In the genomic region with DNA sequence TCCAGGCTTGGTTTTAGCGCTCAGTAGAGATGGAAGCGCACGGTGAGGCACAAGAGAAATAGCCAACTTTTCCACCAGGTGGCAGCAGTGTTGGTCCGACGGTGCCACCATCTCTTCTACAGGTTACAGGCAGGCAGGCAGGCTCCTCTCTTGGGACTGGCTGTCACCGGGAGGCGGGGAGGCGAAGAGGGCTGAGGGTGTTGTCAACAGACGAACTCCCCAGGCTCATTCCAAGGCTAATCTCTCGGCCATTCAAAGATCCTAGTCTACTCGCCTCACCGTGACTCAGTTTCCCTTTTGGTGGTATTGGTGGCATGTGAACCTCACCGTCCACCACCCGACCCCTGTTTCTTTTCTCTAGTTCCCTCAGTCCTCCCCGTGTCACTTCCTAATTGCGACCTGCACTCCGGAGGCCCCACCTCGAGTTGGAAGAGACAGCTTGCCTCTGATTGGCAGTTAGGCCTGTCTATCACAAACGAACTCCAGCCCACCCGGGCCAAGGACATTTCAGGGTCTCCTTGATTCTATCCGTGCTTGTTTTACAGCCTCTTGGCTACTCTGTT, we compare ENCODE assay signal across 8 mouse cellular contexts. TPM values are rescaled to one million over a fixed set of nuclear protein-coding genes. Genes with fewer than 3 reads are reported as not detected.
DNase-seq lines count a peak whose midpoint lies in the region; ATAC-seq and TF ChIP-seq lines count a peak whose summit lies in the region.

No protein-coding gene starts in this region.

- H3K27ac ChIP-seq in ES-E14 (ENCODE audit: insufficient read depth, low read depth, low read length, poor library complexity, severe bottlenecking), result 0 out of 2 replicates have a peak overlapping the region, but pooled peaks have one; percentile 37
- peak overlapping the region; percentile 50; the same call in 1 of the 2 replicates for H3K27ac ChIP-seq in forebrain, embryonic 12.5 days
- H3K27ac ChIP-seq in liver, embryonic 15.5 days (replicated peaks), result no peak overlapping the region
- H3K27ac ChIP-seq in neural tube, embryonic 12.5 days, result no peak overlapping the region
- no peak overlapping the region for H3K27ac ChIP-seq in testis, adult 2 months (ENCODE audit: control insufficient read depth, insufficient read depth, low read depth, low read length)

- peak; percentile 79; the same call in 1 of the 2 replicates for ATAC-seq in cerebellum, adult (ENCODE audit: insufficient number of reproducible peaks, low FRiP score, low TSS enrichment)
- peak; percentile 87 for ATAC-seq in forebrain, embryonic 12.5 days (ENCODE audit: low FRiP score)
- peak; percentile 73 for ATAC-seq in liver, embryonic 15.5 days (ENCODE audit: insufficient read depth)
- peak; percentile 76 for ATAC-seq in neural tube, embryonic 12.5 days (ENCODE audit: low FRiP score, low read depth)

- intact Hi-C loops in heart, postnatal 14 days (cut with DNase I), result loop anchor here (2.0 kb wide), 1 partner anchor 273 kb away; no protein-coding TSS in a partner anchor

- no peaks in the 10 kb centered on the region for H3K9me3 ChIP-seq in ES-E14 (ENCODE audit: control insufficient read depth, insufficient read depth, low read depth, low read length)
- H3K9me3 ChIP-seq in forebrain, embryonic 12.5 days, result no peaks in the 10 kb centered on the region
- H3K9me3 ChIP-seq in liver, embryonic 15.5 days (replicated peaks), result no peaks in the 10 kb centered on the region
- no peaks in the 10 kb centered on the region for H3K9me3 ChIP-seq in neural tube, embryonic 12.5 days

- in situ Hi-C loops in ES-E14 (cut with MboI; ENCODE audit: low sequenced_read_pairs in 2 of 2, unreplicated experiment in 2 of 2), result loop anchor here in 1 of 2 experiments (10.0 kb wide), 1 partner anchor 273 kb away; no protein-coding TSS in a partner anchor

- H3K9ac ChIP-seq in ES-E14 (ENCODE audit: insufficient read depth, low read depth, low read length, poor library complexity, severe bottlenecking), result peak overlapping the region; percentile 72
- H3K9ac ChIP-seq in forebrain, embryonic 12.5 days, result peak overlapping the region; percentile 44; the same call in 1 of the 2 replicates
- H3K9ac ChIP-seq in liver, embryonic 15.5 days, result no peak overlapping the region
- H3K9ac ChIP-seq in neural tube, embryonic 12.5 days, result no peak overlapping the region

- H3K36me3 ChIP-seq in ES-E14 (ENCODE audit: control insufficient read depth, insufficient read depth, low read length, poor library complexity, severe bottlenecking), result no peaks in the 10 kb centered on the region
- no peaks in the 10 kb centered on the region for H3K36me3 ChIP-seq in forebrain, embryonic 12.5 days (replicated peaks)
- no peaks in the 10 kb centered on the region for H3K36me3 ChIP-seq in liver, embryonic 15.5 days (replicated peaks)
- peaks cover 7% of the 10 kb centered on the region; the same call in 1 of the 2 replicates for H3K36me3 ChIP-seq in neural tube, embryonic 12.5 days
- H3K36me3 ChIP-seq in testis, adult 2 months (ENCODE audit: control insufficient read depth, insufficient read depth, low read length), result no peaks in the 10 kb centered on the region

- peak overlapping the region; percentile 54 for H3K4me2 ChIP-seq in forebrain, embryonic 12.5 days
- H3K4me2 ChIP-seq in liver, embryonic 15.5 days, result peak overlapping the region; percentile 57
- H3K4me2 ChIP-seq in neural tube, embryonic 12.5 days (replicated peaks), result peak overlapping the region; percentile 60

- peak; percentile 77; the same call in 1 of the 2 replicates for TF ChIP-seq CTCF in testis, adult 2 months (IDR thresholded peaks at IDR 0.05; ENCODE audit: control insufficient read depth, insufficient read depth, insufficient replicate concordance, low read depth, low read length)

- under 1% methylated on average over 21 of the region's 21 CpGs for WGBS in forebrain, embryonic 12.5 days
- WGBS in liver, embryonic 15.5 days (ENCODE audit: insufficient replicate concordance), result under 1% methylated on average over 21 of the region's 21 CpGs
- WGBS in neural tube, embryonic 12.5 days, result under 1% methylated on average over 21 of the region's 21 CpGs

- no peak for TF ChIP-seq POLR2A in testis, adult 2 months (IDR thresholded peaks at IDR 0.05; ENCODE audit: control insufficient read depth, low read depth, low read length)

- peak; percentile 96 for DNase-seq in ES-E14 (ENCODE audit: low read depth, low spot score)
- DNase-seq in heart, postnatal 14 days, result peak; percentile 73 to 83
- DNase-seq in kidney, postnatal 4 days, result peak; percentile 87 to 91

- H3K4me1 ChIP-seq in ES-E14 (ENCODE audit: control insufficient read depth in 2 of 2, insufficient read depth in 2 of 2, low read length in 2 of 2, poor library complexity in 1 of 2), result peaks cover 2 to 13% of the 10 kb centered on the region in 2 experiments; a peak in 1 of 4 replicates
- H3K4me1 ChIP-seq in forebrain, embryonic 12.5 days, result peaks cover 19% of the 10 kb centered on the region
- H3K4me1 ChIP-seq in liver, embryonic 15.5 days (replicated peaks), result peaks cover 5% of the 10 kb centered on the region
- H3K4me1 ChIP-seq in neural tube, embryonic 12.5 days, result peaks cover 12% of the 10 kb centered on the region
- peaks cover 15% of the 10 kb centered on the region for H3K4me1 ChIP-seq in testis, adult 2 months (ENCODE audit: control insufficient read depth, insufficient read depth, low read length)

- peak overlapping the region; percentile 72 to 81 for H3K4me3 ChIP-seq in ES-E14 (ENCODE audit: insufficient read depth in 1 of 2, low read depth in 1 of 2, low read length in 2 of 2, poor library complexity in 1 of 2, severe bottlenecking in 1 of 2)
- peak overlapping the region; percentile 35 for H3K4me3 ChIP-seq in forebrain, embryonic 12.5 days (replicated peaks)
- H3K4me3 ChIP-seq in liver, embryonic 15.5 days (replicated peaks), result peak overlapping the region; percentile 30
- peak overlapping the region; percentile 13; the same call in 1 of the 2 replicates for H3K4me3 ChIP-seq in neural tube, embryonic 12.5 days
- H3K4me3 ChIP-seq in testis, adult 2 months (ENCODE audit: control insufficient read depth, low read depth, low read length), result peak overlapping the region; percentile 72

- H3K27me3 ChIP-seq in forebrain, embryonic 12.5 days, result peaks cover 10% of the 10 kb centered on the region
- H3K27me3 ChIP-seq in liver, embryonic 15.5 days, result peaks cover 32% of the 10 kb centered on the region
- H3K27me3 ChIP-seq in neural tube, embryonic 12.5 days (replicated peaks), result 0 out of 2 replicates have a peak, but pooled peaks cover 7% of the 10 kb centered on the region
- H3K27me3 ChIP-seq in testis, adult 2 months (ENCODE audit: control insufficient read depth, insufficient read depth, low read length), result no peaks in the 10 kb centered on the region; the same call in 1 of the 2 replicates

TF ChIP-seq in ES-E14, 5 proteins besides CTCF, POLR2A, EP300 and RAD21:
- TF ChIP-seq ZNF384 (IDR thresholded peaks at IDR 0.05; ENCODE audit: low read depth, low read length), result 0 out of 2 replicates have a peak, but pooled peaks have one; percentile 36
- peak; percentile 81; the same call in 1 of the 2 replicates for TF ChIP-seq ZC3H11A (IDR thresholded peaks at IDR 0.05; ENCODE audit: borderline replicate concordance, low read depth, low read length)
- TF ChIP-seq HCFC1 (IDR thresholded peaks at IDR 0.05; ENCODE audit: borderline replicate concordance, insufficient read depth, low read length), result peak; percentile 53; the same call in 1 of the 2 replicates
- TF ChIP-seq CHD2 (IDR thresholded peaks at IDR 0.05; ENCODE audit: low read depth, low read length), result no peak; the same call in 1 of the 2 replicates

RNA-seq across cellular contexts. Expression of a gene that starts 0.7 kb away (rescaled TPM):
- not detected in 2 replicates for total RNA-seq in ES-E14 (2012; rRNA removed)
- polyA plus RNA-seq in forebrain, embryonic 12.5 days (2016; fragmentation: Nextera tagmentation; extraction: Ambion mirVana), result not detected in 2 replicates
- not detected for total RNA-seq in heart, postnatal 14 days (2021)
- polyA plus RNA-seq in liver, embryonic 15.5 days (2015; fragmentation: Nextera tagmentation; extraction: Ambion mirVana), result not detected in 2 replicates
- polyA plus RNA-seq in neural tube, embryonic 12.5 days (2016; fragmentation: Nextera tagmentation; extraction: Ambion mirVana), result not detected in 2 replicates
- 103 and 114 TPM in 2 replicates for polyA plus RNA-seq in testis, adult 2 months (2012; rRNA removed)

RNA-seq across cellular contexts. Expression of a gene that starts 15.1 kb away (rescaled TPM):
- 5.5 and 7.7 TPM in 2 replicates for total RNA-seq in ES-E14 (2012; rRNA removed)
- 5.5 and 6.6 TPM in 2 replicates for polyA plus RNA-seq in forebrain, embryonic 12.5 days (2016; fragmentation: Nextera tagmentation; extraction: Ambion mirVana)
- not detected for total RNA-seq in heart, postnatal 14 days (2021)
- polyA plus RNA-seq in liver, embryonic 15.5 days (2015; fragmentation: Nextera tagmentation; extraction: Ambion mirVana), result 0.09 TPM in 1 of 2 replicates, not detected in the other
- polyA plus RNA-seq in neural tube, embryonic 12.5 days (2016; fragmentation: Nextera tagmentation; extraction: Ambion mirVana), result 6.2 and 9.1 TPM in 2 replicates
- polyA plus RNA-seq in testis, adult 2 months (2012; rRNA removed), result 1.9 and 2.2 TPM in 2 replicates

RNA-seq across cellular contexts. Expression of a gene that starts 29.7 kb away (rescaled TPM):
- total RNA-seq in ES-E14 (2012; rRNA removed), result 99.7 and 111 TPM in 2 replicates
- 53.3 TPM in 2 replicates for polyA plus RNA-seq in forebrain, embryonic 12.5 days (2016; fragmentation: Nextera tagmentation; extraction: Ambion mirVana)
- 1 to 10 TPM; 5.4 to 7.4 TPM for total RNA-seq in heart, postnatal 14 days (2021)
- polyA plus RNA-seq in liver, embryonic 15.5 days (2015; fragmentation: Nextera tagmentation; extraction: Ambion mirVana), result 8.6 and 13.6 TPM in 2 replicates
- polyA plus RNA-seq in neural tube, embryonic 12.5 days (2016; fragmentation: Nextera tagmentation; extraction: Ambion mirVana), result 29.1 and 33.5 TPM in 2 replicates
- 76.6 and 77.1 TPM in 2 replicates for polyA plus RNA-seq in testis, adult 2 months (2012; rRNA removed)

RNA-seq across cellular contexts. Expression of a gene that starts 30.1 kb away (rescaled TPM):
- 68.7 and 78.7 TPM in 2 replicates for total RNA-seq in ES-E14 (2012; rRNA removed)
- 96.5 and 108 TPM in 2 replicates for polyA plus RNA-seq in forebrain, embryonic 12.5 days (2016; fragmentation: Nextera tagmentation; extraction: Ambion mirVana)
- 10 to 100 TPM; 21.2 to 21.4 TPM for total RNA-seq in heart, postnatal 14 days (2021)
- 29.4 and 33.9 TPM in 2 replicates for polyA plus RNA-seq in liver, embryonic 15.5 days (2015; fragmentation: Nextera tagmentation; extraction: Ambion mirVana)
- polyA plus RNA-seq in neural tube, embryonic 12.5 days (2016; fragmentation: Nextera tagmentation; extraction: Ambion mirVana), result 86.4 and 88.0 TPM in 2 replicates
- 74.1 and 80.9 TPM in 2 replicates for polyA plus RNA-seq in testis, adult 2 months (2012; rRNA removed)

RNA-seq across cellular contexts. Expression of a gene that starts 34.6 kb away (rescaled TPM):
- 1.9 and 2.5 TPM in 2 replicates for total RNA-seq in ES-E14 (2012; rRNA removed)
- polyA plus RNA-seq in forebrain, embryonic 12.5 days (2016; fragmentation: Nextera tagmentation; extraction: Ambion mirVana), result 16.2 and 17.6 TPM in 2 replicates
- 10 to 100 TPM; 12.9 to 13.7 TPM for total RNA-seq in heart, postnatal 14 days (2021)
- polyA plus RNA-seq in liver, embryonic 15.5 days (2015; fragmentation: Nextera tagmentation; extraction: Ambion mirVana), result not detected in 2 replicates
- 21.4 and 25.8 TPM in 2 replicates for polyA plus RNA-seq in neural tube, embryonic 12.5 days (2016; fragmentation: Nextera tagmentation; extraction: Ambion mirVana)
- polyA plus RNA-seq in testis, adult 2 months (2012; rRNA removed), result 7.9 and 9.8 TPM in 2 replicates

Comparison
In these comparisons a context has a peak if more than half of its experiments do, and no peak if none do; other contexts are left out.
1. H3K27ac ChIP-seq: peak in ES-E14 (single experiment) and forebrain, embryonic 12.5 days (single experiment); none in liver, embryonic 15.5 days (single experiment), neural tube, embryonic 12.5 days (single experiment) and testis, adult 2 months (single experiment).
2. H3K4me3 ChIP-seq: peak in every context shown above with its lines; median percentile 76 in ES-E14; 72 in testis, adult 2 months; 35 in forebrain, embryonic 12.5 days; 30 in liver, embryonic 15.5 days; 13 in neural tube, embryonic 12.5 days.
3. H3K9ac ChIP-seq: peak in ES-E14 (single experiment) and forebrain, embryonic 12.5 days (single experiment); none in liver, embryonic 15.5 days (single experiment) and neural tube, embryonic 12.5 days (single experiment).
4. RNA of a gene that starts 0.7 kb away (polyA plus RNA-seq): 103 to 114 TPM in testis, adult 2 months; not detected in forebrain, embryonic 12.5 days, not detected in liver, embryonic 15.5 days and not detected in neural tube, embryonic 12.5 days; every median in the first group is over 100 times any median in the second.
5. Peak in every context shown above with its lines, with median percentiles within 50 percentile points of each other: DNase-seq, ATAC-seq and H3K4me2 ChIP-seq.